Mouse (Mus musculus) small intestine, adult 2 months (tissue): Measurements from ENCODE around the gene Tlr12. TPM values are rescaled to one million over a fixed set of nuclear protein-coding genes. Genes with fewer than 3 reads are reported as not detected.
"Not testable (repeated sequence)": the region's sequence is repeated elsewhere in the genome, so short reads cannot be mapped to it uniquely, and the experiment has no call there.

ENCODE experiments used
- H3K27ac ChIP-seq: fragments of 200-500 bp; 2 replicates; pipeline ENCODE4 v1.5.1; 2012; ENCODE audit warnings: low read depth, low read length, control low read depth, inconsistent platforms; ENCODE audit not compliant: insufficient read depth
- H3K27me3 ChIP-seq: fragments of 200-500 bp; 2 replicates; pipeline ENCODE4 v1.6.1; 2012; ENCODE audit warnings: mild to moderate bottlenecking, moderate library complexity, low read length, inconsistent platforms; ENCODE audit not compliant: control insufficient read depth, insufficient read depth
- H3K36me3 ChIP-seq: fragments of 200-500 bp; 2 replicates; pipeline ENCODE4 v1.6.1; 2012; ENCODE audit warnings: mild to moderate bottlenecking, low read length, control low read depth, inconsistent platforms; ENCODE audit not compliant: control insufficient read depth, insufficient read depth
- H3K4me1 ChIP-seq: fragments of 200-500 bp; 2 replicates; pipeline ENCODE4 v1.6.1; 2012; ENCODE audit warnings: low read length, inconsistent platforms, mixed read lengths; ENCODE audit not compliant: control insufficient read depth, insufficient read depth, insufficient read length
- H3K4me3 ChIP-seq: fragments of 200-500 bp; 2 replicates; pipeline ENCODE4 v1.5.1; 2012; ENCODE audit warnings: low read depth, mild to moderate bottlenecking, control low read depth, inconsistent platforms, low read length, moderate library complexity
- CTCF ChIP-seq: fragments of 200-500 bp; IDR thresholded peaks from 2 replicates; pipeline ENCODE4 v1.5.1; 2012; ENCODE audit warnings: low read depth, mild to moderate bottlenecking, control low read depth, inconsistent platforms, low read length, moderate library complexity, mixed read lengths; ENCODE audit not compliant: insufficient replicate concordance, insufficient read length; ENCODE audit errors: extremely low read depth
- POLR2A ChIP-seq: fragments of 200-500 bp; IDR thresholded peaks from 2 replicates; pipeline ENCODE4 v1.6.1; 2012; ENCODE audit warnings: low read depth, mild to moderate bottlenecking, control low read depth, inconsistent platforms, low read length, moderate library complexity
- WGBS: fragments of 180-500 bp; shearing (Covaris S2); methylation state at CpG from one replicate; pipeline ENCODE4 v1.1.7; 2018; 5-methylcytosine and 5-hydroxymethylcytosine counted together
- polyA plus RNA-seq: library from polyadenylated mRNA; depleted of rRNA; stranded (reverse); fragments of >200 nt; gene quantifications from 2 replicates; pipeline ENCODE4 v1.2.3, GENCODE M21; 2012; rRNA removed

The Tlr12 gene
- polyA plus RNA-seq = 3.5 and 6.1 TPM in 2 replicates

GRCm38 (mm10) chr4:128618246-128618911, at the start of gene Tlr12:
TSS of gene Tlr12 (minus strand) at chr4:128618619.
- peak within 1 kb of the TSS; percentile 52 for H3K27ac ChIP-seq
- H3K4me1 ChIP-seq = peaks cover 15% of the 10 kb centered on the region
- no peaks in the 10 kb centered on the region for H3K27me3 ChIP-seq
- WGBS = 26% methylated on average over 15 of the region's 15 CpGs
- H3K4me3 ChIP-seq = peak within 1 kb of the TSS; percentile 47
- no peaks in the 10 kb centered on the region for H3K36me3 ChIP-seq
- TF ChIP-seq POLR2A (no peak), CTCF (no peak)

GRCm38 (mm10) chr4:128667195-128667594, 48.8 kb upstream of the Tlr12 start:
- not testable (repeated sequence) for H3K27ac ChIP-seq, H3K4me3 ChIP-seq, H3K27me3 ChIP-seq, H3K36me3 ChIP-seq
- 39% methylated on average over 4 of the region's 4 CpGs for WGBS
- H3K4me1 ChIP-seq = peaks cover 12% of the 10 kb centered on the region

GRCm38 (mm10) chr4:128666362-128666761, 47.9 kb upstream of the Tlr12 start:
- not testable (repeated sequence) for H3K27ac ChIP-seq, H3K27me3 ChIP-seq, H3K36me3 ChIP-seq, H3K4me3 ChIP-seq
- WGBS = 67% methylated on average over 7 of the region's 7 CpGs
- H3K4me1 ChIP-seq = peaks cover 12% of the 10 kb centered on the region

GRCm38 (mm10) chr4:128664002-128664401, 45.6 kb upstream of the Tlr12 start:
- no peak overlapping the region for H3K4me3 ChIP-seq
- 66% methylated on average over 3 of the region's 3 CpGs for WGBS
- H3K36me3 ChIP-seq = no peaks in the 10 kb centered on the region
- TF ChIP-seq POLR2A (no peak), CTCF (no peak)
- H3K27ac ChIP-seq = no peak overlapping the region
- H3K4me1 ChIP-seq = peaks cover 4% of the 10 kb centered on the region
- H3K27me3 ChIP-seq = no peaks in the 10 kb centered on the region

GRCm38 (mm10) chr4:128661063-128661462, 42.6 kb upstream of the Tlr12 start:
- no peak for TF ChIP-seq POLR2A
- TF ChIP-seq CTCF = no peak
- Histone ChIP-seq H3K4me1 (peaks cover 3% of the 10 kb centered on the region), H3K27me3 (no peaks in the 10 kb centered on the region), H3K36me3 (no peaks in the 10 kb centered on the region), H3K4me3 (no peak overlapping the region), H3K27ac (0 out of 2 replicates have a peak overlapping the region, but pooled peaks have one; percentile 19)
- WGBS = 83% methylated on average over 8 of the region's 8 CpGs

GRCm38 (mm10) chr4:128660196-128660595, 41.8 kb upstream of the Tlr12 start:
- no peaks in the 10 kb centered on the region for H3K27me3 ChIP-seq
- H3K4me3 ChIP-seq = no peak overlapping the region
- TF ChIP-seq POLR2A (no peak), CTCF (no peak)
- peaks cover 3% of the 10 kb centered on the region for H3K4me1 ChIP-seq
- 77% methylated on average over 8 of the region's 8 CpGs for WGBS
- H3K36me3 ChIP-seq = no peaks in the 10 kb centered on the region
- no peak overlapping the region for H3K27ac ChIP-seq

GRCm38 (mm10) chr4:128655446-128655845, 37.0 kb upstream of the Tlr12 start:
- 0 out of 2 replicates have a peak overlapping the region, but pooled peaks have one; percentile 1 for H3K27ac ChIP-seq
- 10% methylated on average over 12 of the region's 12 CpGs for WGBS

More at GRCm38 (mm10) chr4:128655446-128655845, 37.0 kb upstream of the Tlr12 start:
- peak overlapping the region; percentile 76 for H3K4me3 ChIP-seq
- no peaks in the 10 kb centered on the region for H3K27me3 ChIP-seq
- H3K4me1 ChIP-seq = peaks cover 3% of the 10 kb centered on the region
- no peaks in the 10 kb centered on the region for H3K36me3 ChIP-seq
- TF ChIP-seq POLR2A (no peak), CTCF (no peak)
